Mouse (Mus musculus): ENCODE measurements around the gene Smad6. TPM values are rescaled to one million over a fixed set of nuclear protein-coding genes. Genes with fewer than 3 reads are reported as not detected.

Gene Smad6
- polyA plus RNA-seq, 1 experiment, result 12.2 TPM

DNA sequence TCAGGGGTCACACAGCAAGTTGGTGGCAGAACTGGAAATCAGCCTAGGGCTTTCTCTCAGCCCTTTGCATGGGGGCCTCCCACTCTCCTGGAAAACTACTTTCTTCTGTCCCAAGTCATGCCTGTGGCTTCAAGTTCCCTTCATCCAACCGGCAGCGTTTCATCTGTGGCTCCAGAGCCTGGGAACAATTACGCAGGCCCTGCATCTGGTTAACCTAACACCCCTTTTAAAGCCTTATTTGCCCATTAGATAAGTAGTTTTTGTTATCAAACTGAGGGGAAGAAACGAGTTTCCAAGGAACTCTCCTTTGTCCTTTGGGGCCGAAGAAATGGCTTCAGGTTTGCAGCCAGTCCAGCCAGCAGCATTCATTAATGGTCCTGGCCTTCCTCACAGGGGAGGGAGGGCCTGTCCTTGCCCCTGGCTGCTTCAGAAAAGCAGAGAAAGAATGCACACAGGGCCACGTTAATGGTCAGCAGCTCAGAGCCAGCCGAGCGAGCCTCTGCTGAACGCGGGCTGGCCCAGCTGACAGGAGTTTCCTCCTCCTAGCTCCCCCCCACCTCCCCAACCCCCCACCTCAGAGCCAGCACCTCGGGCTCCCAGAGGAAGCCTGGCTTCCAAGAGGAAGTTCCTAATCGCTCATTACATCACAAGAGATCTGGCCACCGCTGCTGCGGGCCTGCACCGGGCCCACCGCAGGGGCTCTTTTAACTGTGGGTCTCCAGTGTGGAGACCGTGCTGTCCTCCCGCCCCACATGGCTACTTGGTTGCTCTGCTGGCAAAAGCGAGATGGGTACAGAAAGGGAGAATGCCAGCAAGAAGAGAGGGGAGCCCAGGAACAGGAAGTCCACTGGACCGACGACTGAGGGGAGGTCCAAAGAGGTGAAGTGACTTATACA is 61.7 kb downstream of the Smad6 start:
- DNase-seq (ENCODE audit: low read depth), result no peak

GRCm38 (mm10) chr9:63959129-63959932 is 62.5 kb downstream of the Smad6 start:
- no peak for DNase-seq (ENCODE audit: low read depth)

- DNase-seq (ENCODE audit: low read depth), result no peak
Observed at GRCm38 (mm10) chr9:63958337-63959030, 63.4 kb downstream of the Smad6 start.

GRCm38 (mm10) chr9:63957647-63958185 is 64.1 kb downstream of the Smad6 start:
- DNase-seq (ENCODE audit: low read depth), result no peak

- DNase-seq (ENCODE audit: low read depth), result no peak
Observed at GRCm38 (mm10) chr9:63956052-63956451, 65.8 kb downstream of the Smad6 start.

- DNase-seq (ENCODE audit: low read depth), result no peak
Observed at GRCm38 (mm10) chr9:63953691-63954090, 68.2 kb downstream of the Smad6 start.

DNA sequence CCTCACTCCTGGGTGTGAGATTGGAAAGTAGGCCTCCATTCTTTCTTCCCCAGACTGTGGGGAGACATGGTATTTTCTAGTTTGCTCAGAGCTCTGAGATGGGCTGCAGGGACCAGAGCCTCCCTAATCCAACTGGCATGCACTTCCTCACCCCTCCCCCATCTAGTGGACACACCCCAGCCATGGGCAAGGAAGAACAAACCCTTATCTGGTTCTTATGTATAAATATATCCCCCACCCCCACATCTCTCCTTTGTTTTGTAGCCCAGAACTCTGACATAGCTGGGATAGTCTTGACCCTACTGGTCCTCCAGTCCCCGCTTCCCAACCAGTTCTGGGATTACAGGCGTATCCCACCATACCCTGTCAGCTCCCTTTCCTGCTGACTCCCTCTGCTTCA is 69.3 kb downstream of the Smad6 start:
- DNase-seq (ENCODE audit: low read depth), result no peak

GRCm38 (mm10) chr9:63950357-63950756 is 71.5 kb downstream of the Smad6 start:
- no peak for DNase-seq (ENCODE audit: low read depth)

- DNase-seq (ENCODE audit: low read depth), result no peak
Observed at GRCm38 (mm10) chr9:63949393-63949792, 72.5 kb downstream of the Smad6 start.

DNA sequence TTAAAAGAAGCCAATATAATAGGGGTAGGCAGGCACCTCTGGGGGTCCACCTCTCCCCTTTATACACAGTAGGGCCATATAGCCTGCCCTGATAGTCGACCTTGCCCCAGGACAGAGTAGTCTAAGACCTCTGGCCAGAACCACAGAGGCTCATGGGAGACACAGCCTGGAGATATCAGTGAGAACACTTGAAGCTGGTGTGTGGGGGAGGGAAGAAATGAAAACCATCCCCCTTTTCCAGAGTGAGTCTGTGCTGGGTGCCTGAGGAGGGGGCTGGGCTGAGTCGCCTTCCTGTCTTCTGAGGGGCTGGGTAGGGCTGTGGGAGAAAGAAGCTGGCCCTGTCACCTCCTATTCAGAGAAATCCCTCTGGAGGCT is 79.3 kb downstream of the Smad6 start:
- DNase-seq (ENCODE audit: low read depth), result no peak

- DNase-seq (ENCODE audit: low read depth), result no peak
Observed at GRCm38 (mm10) chr9:63941747-63942607, 79.9 kb downstream of the Smad6 start.

GRCm38 (mm10) chr9:63936256-63936655 is 85.6 kb downstream of the Smad6 start:
- DNase-seq (ENCODE audit: low read depth), result no peak

DNA sequence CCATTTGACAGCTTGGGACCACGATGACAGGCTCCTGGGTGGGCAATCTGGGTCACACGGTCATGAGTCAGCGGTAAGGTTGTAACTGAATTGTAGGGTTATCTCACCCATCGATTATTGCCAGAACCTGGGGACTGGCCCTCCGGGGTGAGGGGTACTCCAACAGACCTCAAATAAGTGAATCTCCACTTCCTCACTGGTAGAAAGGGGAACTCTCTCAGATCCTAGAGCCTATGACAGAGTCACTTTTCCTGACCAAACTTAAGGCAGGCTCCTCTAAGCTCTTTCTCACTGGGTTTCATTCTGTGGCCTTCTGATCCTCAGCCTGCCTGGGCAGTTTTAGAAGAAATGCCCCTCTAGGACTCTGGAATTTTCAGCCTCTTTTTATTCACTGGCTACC is 88.8 kb downstream of the Smad6 start:
- no peak for DNase-seq (ENCODE audit: low read depth)

DNA sequence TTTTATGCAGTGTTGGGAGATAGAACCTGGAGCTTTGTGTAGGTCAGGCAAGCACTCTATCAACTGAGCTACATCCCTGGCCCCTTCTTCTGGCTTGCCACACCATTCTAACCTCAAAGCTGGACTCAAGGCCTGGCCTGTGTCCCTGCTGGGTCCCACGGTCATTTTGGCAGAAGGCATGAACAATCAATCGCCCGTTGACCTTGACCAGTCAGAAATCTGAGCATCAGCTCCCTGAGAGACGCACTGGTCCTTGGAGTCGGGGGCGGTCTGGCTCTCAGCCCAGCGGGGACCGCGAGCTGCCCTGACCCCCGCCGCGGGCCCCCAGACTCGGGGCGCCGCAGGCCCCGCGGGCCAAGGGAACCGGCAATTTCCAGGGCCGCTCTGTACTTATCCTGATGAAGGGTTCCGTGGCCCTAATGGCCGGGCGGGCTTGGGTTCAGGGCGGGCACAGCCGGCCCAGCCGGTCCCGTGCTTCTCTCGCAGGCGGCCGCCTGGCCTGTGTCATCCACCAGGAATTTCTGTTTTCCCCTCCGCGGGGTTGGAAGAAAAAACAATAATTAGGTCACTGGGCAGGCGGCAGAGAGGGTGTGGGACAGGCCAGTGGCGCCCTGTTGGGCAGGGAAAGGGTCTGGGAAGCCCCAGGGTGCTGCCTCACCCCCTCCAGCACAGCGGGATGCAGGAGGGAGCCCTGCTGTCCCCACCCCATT is 94.4 kb downstream of the Smad6 start:
- DNase-seq (ENCODE audit: low read depth), result no peak

DNA sequence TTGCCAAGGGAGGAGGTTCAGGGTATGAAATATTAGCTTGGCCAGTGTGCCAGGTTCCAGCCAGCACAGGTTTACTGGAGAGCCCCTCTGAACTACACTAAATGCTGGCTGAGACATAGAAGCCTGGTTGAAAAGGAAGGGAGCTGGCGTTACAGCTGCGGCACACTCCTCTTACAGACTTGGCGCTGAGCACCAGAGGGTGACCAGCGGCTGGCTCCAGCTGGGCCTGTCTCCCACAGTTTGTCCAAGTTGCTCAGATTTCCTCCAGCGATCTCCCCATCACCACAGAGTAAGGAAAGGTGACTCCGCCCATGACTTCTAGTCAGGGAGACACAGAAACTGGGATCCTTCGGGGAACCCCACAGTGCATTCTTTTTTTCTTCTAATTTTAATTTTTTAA is 95.5 kb downstream of the Smad6 start:
- DNase-seq (ENCODE audit: low read depth), result no peak

GRCm38 (mm10) chr9:63923190-63923717 is 98.6 kb downstream of the Smad6 start:
- no peak for DNase-seq (ENCODE audit: low read depth)

DNA sequence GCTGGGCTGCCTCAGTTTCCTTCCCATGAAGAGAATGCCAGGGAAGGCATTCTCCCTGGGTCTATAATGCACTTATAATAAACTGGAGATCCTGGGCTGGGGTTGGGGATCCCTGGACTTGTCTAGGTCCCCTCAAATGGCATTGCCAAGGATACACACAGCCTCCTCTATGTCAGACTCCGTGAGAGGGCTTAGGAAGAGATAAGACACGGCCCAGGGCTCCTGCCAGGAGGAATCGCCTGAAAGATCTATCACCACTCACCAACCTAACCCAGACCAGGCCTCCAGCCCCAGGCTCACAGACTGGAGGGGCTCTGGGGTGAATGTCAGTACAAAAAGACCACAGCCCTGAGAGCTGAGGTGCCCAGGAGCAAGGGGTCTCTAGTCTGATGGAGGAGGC is 102.2 kb downstream of the Smad6 start:
- DNase-seq (ENCODE audit: low read depth), result no peak

GRCm38 (mm10) chr9:63919001-63919555 is 102.8 kb downstream of the Smad6 start:
- DNase-seq (ENCODE audit: low read depth), result no peak

- no peak for DNase-seq (ENCODE audit: low read depth)
Observed at GRCm38 (mm10) chr9:63918245-63918644, 103.6 kb downstream of the Smad6 start.

- no peak for DNase-seq (ENCODE audit: low read depth)
Observed at GRCm38 (mm10) chr9:63916441-63916840, 105.4 kb downstream of the Smad6 start.

Measured in gonadal fat pad, adult 2 months (tissue).